Mouse (Mus musculus) frontal cortex, postnatal 14 days (tissue): ENCODE measurements at regions not wholly inside any gene's neighbourhood (a gene's known extent, or its start where the extent isn't known, plus 50 kb on each side); places are given as distances from the start of the nearest gene placed in this dataset.

ENCODE experiments used
- DNase-seq, 2 experiments: peaks; one replicate each; pipeline ENCODE4 v3.0.0; 2022; ENCODE audit warnings: low spot score in 2 of 2

GRCm38 (mm10) chr11:11012660-11013455 lies 101.2 kb upstream of the Vwc2 start:
- DNase-seq = no peak

GRCm38 (mm10) chr11:11013581-11013980 lies 100.4 kb upstream of the Vwc2 start:
- DNase-seq = no peak

GRCm38 (mm10) chr11:11014088-11014487 lies 99.9 kb upstream of the Vwc2 start:
- peak in 1 of 2 experiments; percentile 9 for DNase-seq

- peak in 1 of 2 experiments; percentile 5 for DNase-seq
Observed at GRCm38 (mm10) chr11:11014538-11014937, 99.5 kb upstream of the Vwc2 start.

- DNase-seq = no peak
Observed at GRCm38 (mm10) chr11:11028849-11029248, 85.2 kb upstream of the Vwc2 start.
